Mouse (Mus musculus) liver, embryonic 11.5 days (tissue): Measurements from ENCODE around the gene Creb5. TPM values are rescaled to one million over a fixed set of nuclear protein-coding genes. Genes with fewer than 3 reads are reported as not detected.

ENCODE experiments used
- ATAC-seq: fragments of 200-750 bp; cut with Nextera tagmentation; replicated peaks from 2 replicates; pipeline ENCODE4 v1.8.0; 2017; ENCODE audit warnings: moderate number of reproducible peaks, mild to moderate bottlenecking, moderate TSS enrichment, moderate library complexity; ENCODE audit not compliant: low FRiP score
- DNase-seq: peaks from one replicate; pipeline ENCODE4 v3.0.0-alpha.2; 2017; ENCODE audit warnings: low spot score
- H3K27ac ChIP-seq: fragments of 300-500 bp; sonication (generic); 2 replicates; pipeline ENCODE4 v1.5.1; 2014; ENCODE audit warnings: mild to moderate bottlenecking, low read depth, low read length, control low read depth
- H3K27me3 ChIP-seq: fragments of 300-500 bp; sonication (generic); replicated peaks from 2 replicates; pipeline ENCODE4 v1.6.1; 2014; ENCODE audit warnings: low read length, mixed read lengths; ENCODE audit not compliant: control insufficient read depth, insufficient read depth
- H3K36me3 ChIP-seq: fragments of 300-500 bp; sonication (generic); 2 replicates; pipeline ENCODE4 v1.6.1; 2014; ENCODE audit warnings: mild to moderate bottlenecking, low read length, moderate library complexity, mixed read lengths; ENCODE audit not compliant: control insufficient read depth, insufficient read depth
- H3K4me1 ChIP-seq: fragments of 300-500 bp; sonication (generic); replicated peaks from 2 replicates; pipeline ENCODE4 v1.6.1; 2014; ENCODE audit warnings: low read length, mixed read lengths; ENCODE audit not compliant: control insufficient read depth, insufficient read depth
- H3K4me2 ChIP-seq: fragments of 300-500 bp; sonication (generic); 2 replicates; pipeline ENCODE4 v1.6.1; 2014; ENCODE audit warnings: mild to moderate bottlenecking, control low read depth, moderate library complexity
- H3K4me3 ChIP-seq: fragments of 300-500 bp; sonication (generic); 2 replicates; pipeline ENCODE4 v1.5.1; 2014; ENCODE audit warnings: low read depth, low read length, control low read depth
- H3K9ac ChIP-seq: fragments of 300-500 bp; sonication (generic); 2 replicates; pipeline ENCODE4 v1.6.1; 2014; ENCODE audit warnings: low read depth, low read length, control low read depth
- H3K9me3 ChIP-seq: fragments of 300-500 bp; sonication (generic); 2 replicates; pipeline ENCODE4 v1.6.1; 2016; ENCODE audit warnings: low read length, inconsistent platforms, mixed read lengths; ENCODE audit not compliant: control insufficient read depth
- whole genome bisulfite sequencing: fragments of 180-500 bp; shearing (Covaris S2); extraction: QIAGEN DNeasy Blood & Tissue Kit; methylation state at CpG from one replicate; pipeline ENCODE4 v1.1.7; 2014; 5-methylcytosine and 5-hydroxymethylcytosine counted together
- polyA plus RNA-seq: library from polyadenylated mRNA; unstranded; fragments of >200 nt; fragmentation: Nextera tagmentation; extraction: Ambion mirVana; gene quantifications from 2 replicates; pipeline ENCODE4 v1.2.1, GENCODE M21; 2014

The Creb5 gene
- polyA plus RNA-seq, 1 experiment from 2014 or later: 2.3 TPM

DNA sequence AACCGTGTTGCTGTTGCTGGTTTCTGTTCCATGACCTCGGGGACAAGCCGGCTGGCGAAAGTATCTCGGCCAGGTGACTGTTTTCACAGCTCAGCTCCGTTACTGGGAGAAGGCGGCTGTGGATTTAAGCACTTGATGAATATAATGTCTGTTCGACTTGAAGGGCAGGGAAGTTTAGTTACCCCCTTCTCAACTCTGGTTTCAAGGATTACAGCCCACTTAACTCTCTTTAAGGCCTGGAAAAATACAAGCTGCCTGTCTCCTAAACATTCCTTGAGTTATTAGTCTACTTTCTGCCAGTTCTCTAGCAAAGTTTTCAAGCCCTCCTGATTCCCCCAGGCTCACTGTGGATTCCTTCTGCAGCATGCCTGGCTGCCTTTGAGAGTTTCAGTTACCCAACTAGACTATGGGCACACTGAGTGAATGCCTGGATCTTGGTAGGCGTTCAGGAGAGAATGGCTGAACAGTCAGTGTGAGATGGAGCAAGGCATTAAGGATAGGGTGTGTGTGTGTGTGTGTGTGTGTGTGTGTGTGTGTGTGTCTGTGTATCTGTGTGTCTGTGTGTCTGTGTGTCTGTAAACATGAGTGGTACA is 184.0 kb downstream of the Creb5 start:
- no peak overlapping the region for H3K4me3 ChIP-seq

GRCm38 (mm10) chr6:53472751-53473150 is 185.7 kb downstream of the Creb5 start:
- H3K36me3 ChIP-seq: no peaks in the 10 kb centered on the region
- H3K9me3 ChIP-seq: no peaks in the 10 kb centered on the region
- no peak overlapping the region for H3K9ac ChIP-seq
- WGBS: 78% methylated on average over 7 of the region's 7 CpGs
- H3K27ac ChIP-seq: no peak overlapping the region
- ATAC-seq (no peak), DNase-seq (no peak)
- no peak overlapping the region for H3K4me2 ChIP-seq
- H3K4me1 ChIP-seq: no peaks in the 10 kb centered on the region
- H3K27me3 ChIP-seq: no peaks in the 10 kb centered on the region
- no peak overlapping the region for H3K4me3 ChIP-seq

More for the DNA sequence above, 184.0 kb downstream of the Creb5 start:
- no peak overlapping the region for H3K4me2 ChIP-seq
- H3K4me1 ChIP-seq: no peaks in the 10 kb centered on the region
- no peak overlapping the region for H3K27ac ChIP-seq
- H3K27me3 ChIP-seq: no peaks in the 10 kb centered on the region
- WGBS: 77% methylated on average over 9 of the region's 9 CpGs
- no peaks in the 10 kb centered on the region for H3K36me3 ChIP-seq
- no peak for ATAC-seq
- no peaks in the 10 kb centered on the region for H3K9me3 ChIP-seq
- DNase-seq: peak; percentile 9
- H3K9ac ChIP-seq: no peak overlapping the region

- ATAC-seq (no peak), DNase-seq (peak; percentile 9)
- no peak overlapping the region for H3K4me2 ChIP-seq
- WGBS: 76% methylated on average over 5 of the region's 5 CpGs
- no peak overlapping the region for H3K9ac ChIP-seq
- H3K4me1 ChIP-seq: no peaks in the 10 kb centered on the region
- no peaks in the 10 kb centered on the region for H3K36me3 ChIP-seq
- H3K27me3 ChIP-seq: no peaks in the 10 kb centered on the region
- H3K9me3 ChIP-seq: no peaks in the 10 kb centered on the region
- H3K4me3 ChIP-seq: no peak overlapping the region
- H3K27ac ChIP-seq: no peak overlapping the region
Measured at GRCm38 (mm10) chr6:53477501-53477900, 190.4 kb downstream of the Creb5 start.

DNA sequence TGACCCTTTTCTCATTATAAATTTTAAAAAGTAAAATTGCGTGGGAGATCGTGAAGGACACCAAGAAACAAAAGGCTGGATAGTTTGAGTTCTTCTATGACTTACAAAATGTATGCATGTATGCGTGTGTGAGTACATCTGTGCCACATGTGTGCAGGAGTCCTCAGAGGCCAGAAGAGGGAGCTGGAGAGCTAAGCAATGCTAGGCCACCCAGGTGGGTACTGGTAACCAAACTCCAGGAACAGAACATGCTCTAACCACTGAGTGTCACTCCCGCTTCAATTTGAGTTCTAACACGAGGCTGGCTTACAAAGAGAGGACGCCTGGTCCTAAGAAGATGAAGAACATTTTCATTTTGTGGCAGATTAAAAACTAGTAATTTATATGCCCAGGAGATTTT is 203.8 kb downstream of the Creb5 start:
- Histone ChIP-seq H3K4me3 (no peak overlapping the region), H3K4me1 (no peaks in the 10 kb centered on the region), H3K36me3 (no peaks in the 10 kb centered on the region), H3K27me3 (no peaks in the 10 kb centered on the region), H3K4me2 (no peak overlapping the region), H3K27ac (no peak overlapping the region), H3K9me3 (no peaks in the 10 kb centered on the region), H3K9ac (no peak overlapping the region)
- WGBS: 87% methylated on average over 6 of the region's 6 CpGs
- DNase-seq (no peak), ATAC-seq (no peak)

- 88% methylated on average over 4 of the region's 4 CpGs for WGBS
- no peak overlapping the region for H3K4me2 ChIP-seq
Measured at GRCm38 (mm10) chr6:53491331-53491730, 204.3 kb downstream of the Creb5 start.

DNA sequence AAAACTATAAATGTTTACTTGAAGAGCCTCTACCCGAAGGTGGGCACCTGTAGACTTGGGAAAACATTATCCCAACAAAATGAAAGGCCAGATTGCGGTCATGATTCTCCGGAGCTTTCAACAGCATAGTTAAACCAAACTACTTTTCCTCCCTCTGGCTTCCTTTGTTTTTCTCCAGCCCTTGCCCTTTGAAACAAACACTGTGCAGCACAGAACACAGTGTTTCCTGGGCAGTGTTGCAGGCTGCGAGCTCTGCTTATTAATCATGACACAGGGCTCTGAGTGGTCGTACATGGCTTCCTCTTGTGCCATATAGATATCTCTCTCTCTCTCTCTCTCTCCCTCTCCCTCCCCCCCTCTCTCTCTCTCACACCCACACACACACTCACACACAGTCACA is 206.8 kb downstream of the Creb5 start:
- Histone ChIP-seq H3K27me3 (no peaks in the 10 kb centered on the region), H3K4me2 (no peak overlapping the region), H3K36me3 (no peaks in the 10 kb centered on the region), H3K4me3 (no peak overlapping the region), H3K27ac (no peak overlapping the region), H3K4me1 (0 out of 2 replicates have a peak, but pooled peaks cover 2% of the 10 kb centered on the region), H3K9me3 (no peaks in the 10 kb centered on the region), H3K9ac (no peak overlapping the region)
- DNase-seq (no peak), ATAC-seq (no peak)
- 56% methylated on average over 5 of the region's 5 CpGs for WGBS

More at GRCm38 (mm10) chr6:53491331-53491730, 204.3 kb downstream of the Creb5 start:
- Histone ChIP-seq H3K27ac (no peak overlapping the region), H3K36me3 (no peaks in the 10 kb centered on the region), H3K9me3 (no peaks in the 10 kb centered on the region), H3K27me3 (no peaks in the 10 kb centered on the region), H3K4me1 (no peaks in the 10 kb centered on the region), H3K9ac (no peak overlapping the region), H3K4me3 (no peak overlapping the region)
- ATAC-seq (no peak), DNase-seq (no peak)

- ATAC-seq (no peak), DNase-seq (no peak)
- Histone ChIP-seq H3K9me3 (no peaks in the 10 kb centered on the region), H3K9ac (no peak overlapping the region), H3K4me1 (0 out of 2 replicates have a peak, but pooled peaks cover 2% of the 10 kb centered on the region), H3K27ac (no peak overlapping the region), H3K27me3 (no peaks in the 10 kb centered on the region), H3K36me3 (no peaks in the 10 kb centered on the region), H3K4me2 (no peak overlapping the region), H3K4me3 (no peak overlapping the region)
- WGBS: 78% methylated on average over 5 of the region's 5 CpGs
Measured at GRCm38 (mm10) chr6:53495667-53496066, 208.6 kb downstream of the Creb5 start.

GRCm38 (mm10) chr6:53496325-53496753 is 209.3 kb downstream of the Creb5 start:
- ATAC-seq (no peak), DNase-seq (no peak)
- no peak overlapping the region for H3K4me3 ChIP-seq
- H3K4me2 ChIP-seq: no peak overlapping the region
- WGBS: 73% methylated on average over 4 of the region's 4 CpGs
- H3K36me3 ChIP-seq: no peaks in the 10 kb centered on the region
- H3K9ac ChIP-seq: no peak overlapping the region
- H3K4me1 ChIP-seq: 0 out of 2 replicates have a peak, but pooled peaks cover 2% of the 10 kb centered on the region
- H3K27me3 ChIP-seq: no peaks in the 10 kb centered on the region
- no peak overlapping the region for H3K27ac ChIP-seq
- H3K9me3 ChIP-seq: no peaks in the 10 kb centered on the region

DNA sequence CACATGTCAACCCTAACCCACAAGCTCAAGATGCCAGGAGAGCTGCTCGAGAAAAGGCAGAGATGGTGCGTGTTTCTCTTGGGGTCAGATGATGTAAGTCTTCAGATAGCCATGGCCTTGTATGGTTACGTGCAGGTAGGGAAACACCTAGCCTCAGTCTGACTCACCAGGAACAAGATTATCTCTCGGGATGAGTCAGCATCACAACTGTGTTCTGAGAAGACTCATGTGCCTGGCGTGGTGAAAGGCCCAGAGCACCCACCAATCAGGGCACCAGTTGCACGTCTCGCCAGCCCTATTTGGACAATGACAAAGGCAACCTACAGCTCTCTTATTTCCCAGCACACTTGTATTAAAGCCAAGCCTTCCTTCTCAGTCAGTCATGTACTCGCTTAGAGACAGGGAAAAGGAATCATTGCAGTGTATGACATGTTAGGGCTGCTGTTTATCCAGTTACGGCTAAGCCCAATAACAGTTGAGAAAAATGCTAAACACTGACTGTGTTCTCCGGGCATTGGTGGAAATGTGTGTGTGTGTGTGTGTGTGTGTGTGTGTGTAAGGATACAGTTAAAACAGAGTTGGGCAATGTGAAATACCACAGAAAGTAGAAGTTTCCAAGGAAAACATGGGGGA is 210.9 kb downstream of the Creb5 start:
- H3K27me3 ChIP-seq: no peaks in the 10 kb centered on the region
- H3K9me3 ChIP-seq: no peaks in the 10 kb centered on the region
- WGBS: 83% methylated on average over 10 of the region's 10 CpGs
- H3K4me3 ChIP-seq: no peak overlapping the region
- 0 out of 2 replicates have a peak, but pooled peaks cover 2% of the 10 kb centered on the region for H3K4me1 ChIP-seq
- no peak for ATAC-seq
- H3K4me2 ChIP-seq: no peak overlapping the region
- DNase-seq: no peak
- no peak overlapping the region for H3K27ac ChIP-seq
- H3K36me3 ChIP-seq: no peaks in the 10 kb centered on the region
- no peak overlapping the region for H3K9ac ChIP-seq
